Mouse (Mus musculus) stomach, embryonic 15.5 days (tissue): ENCODE measurements around the gene Arhgap25. TPM values are rescaled to one million over a fixed set of nuclear protein-coding genes. Genes with fewer than 3 reads are reported as not detected.

Source experiments
- ATAC-seq: fragments of 200-750 bp; cut with Nextera tagmentation; 2 replicates; pipeline ENCODE4 v1.8.0; 2017; ENCODE audit warnings: low read depth, moderate number of reproducible peaks, moderate TSS enrichment; ENCODE audit not compliant: insufficient read depth, low FRiP score
- H3K27ac ChIP-seq: fragments of 300-500 bp; sonication (generic); 2 replicates; pipeline ENCODE4 v1.5.1; 2015; ENCODE audit warnings: mild to moderate bottlenecking, inconsistent platforms
- H3K27me3 ChIP-seq: fragments of 300-500 bp; sonication (generic); replicated peaks from 2 replicates; pipeline ENCODE4 v1.6.1; 2015; ENCODE audit warnings: inconsistent platforms
- H3K36me3 ChIP-seq: fragments of 300-500 bp; sonication (generic); 2 replicates; pipeline ENCODE4 v1.6.1; 2015; ENCODE audit warnings: inconsistent platforms
- H3K4me1 ChIP-seq: fragments of 300-500 bp; sonication (generic); 2 replicates; pipeline ENCODE4 v1.6.1; 2015; ENCODE audit warnings: inconsistent platforms
- H3K4me2 ChIP-seq: fragments of 300-500 bp; sonication (generic); 2 replicates; pipeline ENCODE4 v1.6.1; 2015; ENCODE audit warnings: mild to moderate bottlenecking, inconsistent platforms
- H3K4me3 ChIP-seq: fragments of 300-500 bp; sonication (generic); replicated peaks from 2 replicates; pipeline ENCODE4 v1.5.1; 2015; ENCODE audit warnings: inconsistent platforms
- H3K9ac ChIP-seq: fragments of 300-500 bp; sonication (generic); 2 replicates; pipeline ENCODE4 v1.6.1; 2015; ENCODE audit warnings: inconsistent platforms
- H3K9me3 ChIP-seq: fragments of 300-500 bp; sonication (generic); 2 replicates; pipeline ENCODE4 v1.6.1; 2016; ENCODE audit warnings: inconsistent platforms
- WGBS: fragments of 180-500 bp; shearing (Covaris S2); methylation state at CpG from one replicate; pipeline ENCODE4 v1.1.7; 2015; 5-methylcytosine and 5-hydroxymethylcytosine counted together
- polyA plus RNA-seq: library from polyadenylated mRNA; unstranded; fragments of >200 nt; fragmentation: Nextera tagmentation; extraction: Ambion mirVana; gene quantifications from 2 replicates; pipeline ENCODE4 v1.2.1, GENCODE M21; 2015

Gene Arhgap25
- polyA plus RNA-seq, 1 experiment from 2014 or later, result 6.0 TPM

- no peaks in the 10 kb centered on the region for H3K36me3 ChIP-seq
- WGBS, result 100% methylated on average over 1 of the region's 1 CpGs
- no peaks in the 10 kb centered on the region for H3K9me3 ChIP-seq
- no peak overlapping the region for H3K27ac ChIP-seq
- no peak overlapping the region for H3K9ac ChIP-seq
- H3K4me1 ChIP-seq, result no peaks in the 10 kb centered on the region
- H3K4me2 ChIP-seq, result no peak overlapping the region
- no peak overlapping the region for H3K4me3 ChIP-seq
- no peaks in the 10 kb centered on the region for H3K27me3 ChIP-seq
- no peak for ATAC-seq
These were observed 65.7 kb downstream of the Arhgap25 start for GRCm38 (mm10) chr6:87467373-87467772.

- Histone ChIP-seq H3K36me3 (no peaks in the 10 kb centered on the region), H3K27me3 (no peaks in the 10 kb centered on the region), H3K4me3 (no peak overlapping the region), H3K27ac (no peak overlapping the region), H3K9ac (no peak overlapping the region), H3K4me1 (no peaks in the 10 kb centered on the region), H3K9me3 (no peaks in the 10 kb centered on the region), H3K4me2 (peak overlapping the region; percentile 19; the same call in 1 of the 2 replicates)
- no peak for ATAC-seq
- WGBS, result 13% methylated on average over 12 of the region's 12 CpGs
These were observed 66.8 kb downstream of the Arhgap25 start for GRCm38 (mm10) chr6:87466221-87466620.

- ATAC-seq, result no peak
- Histone ChIP-seq H3K9me3 (no peaks in the 10 kb centered on the region), H3K36me3 (no peaks in the 10 kb centered on the region), H3K27ac (no peak overlapping the region), H3K27me3 (no peaks in the 10 kb centered on the region), H3K4me1 (no peaks in the 10 kb centered on the region), H3K4me2 (no peak overlapping the region), H3K9ac (no peak overlapping the region), H3K4me3 (no peak overlapping the region)
- WGBS, result 39% methylated on average over 6 of the region's 6 CpGs
These were observed 77.6 kb downstream of the Arhgap25 start for GRCm38 (mm10) chr6:87455507-87455906.

- Histone ChIP-seq H3K4me2 (no peak overlapping the region), H3K27me3 (no peaks in the 10 kb centered on the region), H3K9ac (no peak overlapping the region), H3K4me3 (no peak overlapping the region), H3K4me1 (no peaks in the 10 kb centered on the region), H3K27ac (no peak overlapping the region), H3K36me3 (no peaks in the 10 kb centered on the region), H3K9me3 (no peaks in the 10 kb centered on the region)
- no peak for ATAC-seq
- 53% methylated on average over 3 of the region's 3 CpGs for WGBS
These were observed 81.3 kb downstream of the Arhgap25 start for GRCm38 (mm10) chr6:87451771-87452170.

- H3K27me3 ChIP-seq, result no peaks in the 10 kb centered on the region
- H3K4me3 ChIP-seq, result no peak overlapping the region
- H3K4me2 ChIP-seq, result no peak overlapping the region
- H3K9ac ChIP-seq, result no peak overlapping the region
- H3K9me3 ChIP-seq, result no peaks in the 10 kb centered on the region
- WGBS, result 41% methylated on average over 3 of the region's 3 CpGs
- H3K27ac ChIP-seq, result no peak overlapping the region
- no peaks in the 10 kb centered on the region for H3K4me1 ChIP-seq
- ATAC-seq, result no peak
- H3K36me3 ChIP-seq, result no peaks in the 10 kb centered on the region
These were observed 82.0 kb downstream of the Arhgap25 start for GRCm38 (mm10) chr6:87451016-87451415.

- WGBS, result 73% methylated on average over 3 of the region's 3 CpGs
- ATAC-seq, result no peak
- H3K36me3 ChIP-seq, result no peaks in the 10 kb centered on the region
- no peaks in the 10 kb centered on the region for H3K9me3 ChIP-seq
- no peak overlapping the region for H3K9ac ChIP-seq
- no peaks in the 10 kb centered on the region for H3K4me1 ChIP-seq
- H3K27ac ChIP-seq, result no peak overlapping the region
- no peak overlapping the region for H3K4me3 ChIP-seq
- H3K4me2 ChIP-seq, result no peak overlapping the region
- H3K27me3 ChIP-seq, result no peaks in the 10 kb centered on the region
These were observed 83.5 kb downstream of the Arhgap25 start for GRCm38 (mm10) chr6:87449534-87449933.

GRCm38 (mm10) chr6:87447217-87447616 is 85.8 kb downstream of the Arhgap25 start:
- Histone ChIP-seq H3K9me3 (no peaks in the 10 kb centered on the region), H3K27ac (no peak overlapping the region), H3K9ac (no peak overlapping the region), H3K4me2 (no peak overlapping the region), H3K36me3 (no peaks in the 10 kb centered on the region), H3K4me1 (no peaks in the 10 kb centered on the region), H3K4me3 (no peak overlapping the region), H3K27me3 (no peaks in the 10 kb centered on the region)
- 86% methylated on average over 4 of the region's 4 CpGs for WGBS
- ATAC-seq, result no peak

GRCm38 (mm10) chr6:87445222-87445621 is 87.8 kb downstream of the Arhgap25 start:
- 70% methylated on average over 7 of the region's 7 CpGs for WGBS
- no peaks in the 10 kb centered on the region for H3K9me3 ChIP-seq
- H3K4me2 ChIP-seq, result no peak overlapping the region
- no peak overlapping the region for H3K9ac ChIP-seq
- H3K27me3 ChIP-seq, result no peaks in the 10 kb centered on the region
- ATAC-seq, result no peak
- no peaks in the 10 kb centered on the region for H3K36me3 ChIP-seq
- no peak overlapping the region for H3K27ac ChIP-seq
- H3K4me1 ChIP-seq, result no peaks in the 10 kb centered on the region
- no peak overlapping the region for H3K4me3 ChIP-seq

GRCm38 (mm10) chr6:87443253-87443652 is 89.8 kb downstream of the Arhgap25 start:
- no peaks in the 10 kb centered on the region for H3K4me1 ChIP-seq
- no peaks in the 10 kb centered on the region for H3K27me3 ChIP-seq
- H3K4me3 ChIP-seq, result no peak overlapping the region
- no peak overlapping the region for H3K4me2 ChIP-seq
- no peaks in the 10 kb centered on the region for H3K36me3 ChIP-seq
- no peak for ATAC-seq
- no peak overlapping the region for H3K9ac ChIP-seq
- no peaks in the 10 kb centered on the region for H3K9me3 ChIP-seq
- 68% methylated on average over 11 of the region's 11 CpGs for WGBS
- no peak overlapping the region for H3K27ac ChIP-seq

GRCm38 (mm10) chr6:87436745-87437144 is 96.3 kb downstream of the Arhgap25 start:
- 74% methylated on average over 8 of the region's 8 CpGs for WGBS
- no peak overlapping the region for H3K27ac ChIP-seq
- no peaks in the 10 kb centered on the region for H3K4me1 ChIP-seq
- no peaks in the 10 kb centered on the region for H3K9me3 ChIP-seq
- H3K27me3 ChIP-seq, result no peaks in the 10 kb centered on the region
- no peaks in the 10 kb centered on the region for H3K36me3 ChIP-seq
- no peak overlapping the region for H3K4me2 ChIP-seq
- H3K9ac ChIP-seq, result no peak overlapping the region
- no peak overlapping the region for H3K4me3 ChIP-seq
- ATAC-seq, result no peak

GRCm38 (mm10) chr6:87435791-87436190 is 97.3 kb downstream of the Arhgap25 start:
- Histone ChIP-seq H3K4me2 (no peak overlapping the region), H3K4me3 (no peak overlapping the region), H3K9me3 (no peaks in the 10 kb centered on the region), H3K27ac (no peak overlapping the region), H3K9ac (no peak overlapping the region), H3K4me1 (no peaks in the 10 kb centered on the region), H3K36me3 (no peaks in the 10 kb centered on the region), H3K27me3 (no peaks in the 10 kb centered on the region)
- no peak for ATAC-seq
- 80% methylated on average over 3 of the region's 3 CpGs for WGBS

GRCm38 (mm10) chr6:87428487-87429044 is 104.5 kb downstream of the Arhgap25 start, which contains the start of gene Bmp10:
Bmp10 (plus strand) TSS chr6:87428994.
- no peaks in the 10 kb centered on the region for H3K27me3 ChIP-seq
- no peak within 1 kb of the TSS for H3K27ac ChIP-seq
- no peak within 1 kb of the TSS for H3K9ac ChIP-seq
- no peaks in the 10 kb centered on the region for H3K36me3 ChIP-seq
- H3K4me1 ChIP-seq, result no peaks in the 10 kb centered on the region
- H3K4me2 ChIP-seq, result no peak within 1 kb of the TSS
- H3K9me3 ChIP-seq, result no peaks in the 10 kb centered on the region
- no peak within 1 kb of the TSS for H3K4me3 ChIP-seq
- ATAC-seq, result no peak
- 44% methylated on average over 7 of the region's 7 CpGs for WGBS

GRCm38 (mm10) chr6:87427616-87428015 is 105.4 kb downstream of the Arhgap25 start:
- Histone ChIP-seq H3K4me3 (no peak overlapping the region), H3K27ac (no peak overlapping the region), H3K36me3 (no peaks in the 10 kb centered on the region), H3K9ac (no peak overlapping the region), H3K4me2 (no peak overlapping the region), H3K27me3 (no peaks in the 10 kb centered on the region), H3K9me3 (no peaks in the 10 kb centered on the region), H3K4me1 (no peaks in the 10 kb centered on the region)
- no peak for ATAC-seq
- WGBS, result 79% methylated on average over 8 of the region's 8 CpGs
